Mouse (Mus musculus): ENCODE results near the gene Gkn3. TPM values are rescaled to one million over a fixed set of nuclear protein-coding genes. Genes with fewer than 3 reads are reported as not detected.

Gkn3 gene
- 9.9 and 13.1 TPM in 2 replicates for polyA plus RNA-seq (2021; fragmentation: Nextera tagmentation)
- long read RNA-seq, experiment 1, transcript Gkn3-201 (6 exons, 856 nt): major isoform, 6 of 6 reads
- long read RNA-seq, experiment 1, partial matches to known transcripts: 0 of 6 reads
- long read RNA-seq, experiment 1, other reads (novel, unspliced or antisense): 0 of 6 reads
- long read RNA-seq, experiment 2, partial matches to known transcripts: 0 of 2 reads
- long read RNA-seq, experiment 2, other reads (novel, unspliced or antisense): 0 of 2 reads

DNA sequence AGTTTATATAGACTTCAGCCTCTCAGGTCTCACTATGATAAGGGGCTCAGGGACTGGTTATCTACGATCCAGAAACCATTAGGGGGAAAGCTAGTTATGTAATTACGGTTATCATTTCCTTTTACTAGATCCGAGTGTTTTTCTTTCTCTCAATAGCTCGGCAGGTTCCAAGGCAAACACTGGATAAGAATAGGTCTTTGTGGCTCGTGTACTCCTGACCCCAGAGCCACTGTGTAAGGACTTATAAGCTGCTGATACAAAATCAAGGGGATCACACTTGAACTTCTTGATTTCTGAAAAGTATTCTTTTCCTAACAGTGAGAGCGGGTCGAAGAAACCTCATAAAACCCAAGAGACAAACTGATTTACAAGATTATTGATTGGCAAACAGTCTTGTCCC is at the start of gene Gkn3:
Gkn3 (minus strand) TSS at position 59 of the 400 bp plus-strand sequence.

GRCm38 (mm10) chr6:87428487-87429044 is 39.8 kb upstream of the Gkn3 start, which contains the start of gene Bmp10:
TSS of gene Bmp10 (plus strand) at chr6:87428994.

DNA sequence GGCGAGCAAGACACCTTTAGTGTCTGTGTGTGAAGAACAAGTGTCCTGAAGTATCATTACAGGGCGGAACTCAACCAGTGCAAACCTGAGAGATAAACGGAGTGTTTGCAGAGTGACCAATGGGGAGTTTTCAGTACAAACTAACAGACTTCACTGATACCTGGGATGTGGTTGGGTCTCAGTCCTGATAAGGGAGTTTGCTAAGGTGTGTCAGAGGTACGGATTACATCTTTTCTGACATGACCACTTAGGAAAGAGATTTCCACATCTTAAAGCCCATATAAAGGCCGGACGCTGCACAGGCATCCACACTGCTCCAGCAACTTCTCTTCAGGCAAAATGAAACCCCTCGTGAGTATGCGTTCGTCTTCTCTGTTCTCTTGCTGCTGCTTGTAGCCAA is 15.7 kb downstream of the Gkn3 start, which contains the start of gene Gkn2:
Gkn2 (plus strand) TSS at position 301 of the 400 bp plus-strand sequence.

GRCm38 (mm10) chr6:87350829-87351228 is 37.9 kb downstream of the Gkn3 start, which contains the start of gene Gkn1:
TSS of gene Gkn1 (minus strand) at chr6:87350942.

GRCm38 (mm10) chr6:87335091-87335934 is 53.4 kb downstream of the Gkn3 start, which contains the start of gene Antxr1:
TSS of gene Antxr1 (minus strand) at chr6:87335821.

Other genes with a start within 250 kb of the Gkn3 start
- gene Antxr1, start 53.1 kb downstream of the Gkn3 start, polyA plus RNA-seq (2021; fragmentation: Nextera tagmentation): 2.5 TPM in 2 replicates
- not detected in 2 replicates for gene Gkn1, start 38.0 kb downstream of the Gkn3 start, polyA plus RNA-seq (2021; fragmentation: Nextera tagmentation)
- gene Gkn2, start 15.6 kb downstream of the Gkn3 start, polyA plus RNA-seq (2021; fragmentation: Nextera tagmentation): not detected in 2 replicates
- not detected in 2 replicates for gene Bmp10, start 40.1 kb upstream of the Gkn3 start, polyA plus RNA-seq (2021; fragmentation: Nextera tagmentation)
- 1.8 and 2.5 TPM in 2 replicates for gene Arhgap25, start 144.3 kb upstream of the Gkn3 start, polyA plus RNA-seq (2021; fragmentation: Nextera tagmentation)
- 0.08 and 0.11 TPM in 2 replicates for gene Prokr1, start 201.8 kb upstream of the Gkn3 start, polyA plus RNA-seq (2021; fragmentation: Nextera tagmentation)